Mouse (Mus musculus): ENCODE measurements around the gene 6820408C15Rik.

The 6820408C15Rik gene

GRCm38 (mm10) chr2:152436983-152437860 lies 21.8 kb downstream of the 6820408C15Rik start:
- TF ChIP-seq GATA4 (IDR thresholded peaks at IDR 0.05; ENCODE audit: insufficient replicate concordance, low read length) = no peak

- no peak for TF ChIP-seq GATA4 (IDR thresholded peaks at IDR 0.05; ENCODE audit: insufficient replicate concordance, low read length)
Measured at GRCm38 (mm10) chr2:152438963-152439362, 23.6 kb downstream of the 6820408C15Rik start.

GRCm38 (mm10) chr2:152439833-152440232 lies 24.4 kb downstream of the 6820408C15Rik start:
- TF ChIP-seq GATA4 (IDR thresholded peaks at IDR 0.05; ENCODE audit: insufficient replicate concordance, low read length) = no peak

- no peak for TF ChIP-seq GATA4 (IDR thresholded peaks at IDR 0.05; ENCODE audit: insufficient replicate concordance, low read length)
Measured at GRCm38 (mm10) chr2:152442322-152442721, 26.9 kb downstream of the 6820408C15Rik start.

GRCm38 (mm10) chr2:152443281-152443680 lies 27.9 kb downstream of the 6820408C15Rik start:
- no peak for TF ChIP-seq GATA4 (IDR thresholded peaks at IDR 0.05; ENCODE audit: insufficient replicate concordance, low read length)

GRCm38 (mm10) chr2:152446642-152447041 lies 31.3 kb downstream of the 6820408C15Rik start:
- TF ChIP-seq GATA4 (IDR thresholded peaks at IDR 0.05; ENCODE audit: insufficient replicate concordance, low read length) = no peak

- no peak for TF ChIP-seq GATA4 (IDR thresholded peaks at IDR 0.05; ENCODE audit: insufficient replicate concordance, low read length)
Measured at GRCm38 (mm10) chr2:152447461-152447860, 32.1 kb downstream of the 6820408C15Rik start.

GRCm38 (mm10) chr2:152450241-152450640 lies 34.9 kb downstream of the 6820408C15Rik start:
- TF ChIP-seq GATA4 (IDR thresholded peaks at IDR 0.05; ENCODE audit: insufficient replicate concordance, low read length) = no peak

GRCm38 (mm10) chr2:152452101-152452781 lies 36.9 kb downstream of the 6820408C15Rik start:
- no peak for TF ChIP-seq GATA4 (IDR thresholded peaks at IDR 0.05; ENCODE audit: insufficient replicate concordance, low read length)

- TF ChIP-seq GATA4 (IDR thresholded peaks at IDR 0.05; ENCODE audit: insufficient replicate concordance, low read length) = no peak
Measured at GRCm38 (mm10) chr2:152459241-152459640, 43.9 kb downstream of the 6820408C15Rik start.

- no peak for TF ChIP-seq GATA4 (IDR thresholded peaks at IDR 0.05; ENCODE audit: insufficient replicate concordance, low read length)
Measured at GRCm38 (mm10) chr2:152464570-152465150, 49.3 kb downstream of the 6820408C15Rik start, which contains the start of gene Defb23. Gene Defb23, minus strand, starts transcription at chr2:152464620.

GRCm38 (mm10) chr2:152470973-152471372 lies 55.6 kb downstream of the 6820408C15Rik start:
- no peak for TF ChIP-seq GATA4 (IDR thresholded peaks at IDR 0.05; ENCODE audit: insufficient replicate concordance, low read length)

- no peak for TF ChIP-seq GATA4 (IDR thresholded peaks at IDR 0.05; ENCODE audit: insufficient replicate concordance, low read length)
Measured at GRCm38 (mm10) chr2:152472434-152472833, 57.0 kb downstream of the 6820408C15Rik start.

- no peak for TF ChIP-seq GATA4 (IDR thresholded peaks at IDR 0.05; ENCODE audit: insufficient replicate concordance, low read length)
Measured at GRCm38 (mm10) chr2:152476763-152477162, 61.4 kb downstream of the 6820408C15Rik start, which contains the start of gene Defb20. Gene Defb20, plus strand, starts transcription at chr2:152477063.

- TF ChIP-seq GATA4 (IDR thresholded peaks at IDR 0.05; ENCODE audit: insufficient replicate concordance, low read length) = no peak
Measured at GRCm38 (mm10) chr2:152480881-152481280, 65.5 kb downstream of the 6820408C15Rik start.

Data from liver, adult (tissue).